Mouse (Mus musculus) yolk sac, embryonic 10.5 days (tissue): ENCODE results near the gene Morc4.

Source experiments
- DNase-seq: peaks from one replicate; pipeline ENCODE4 v3.0.0-alpha.2; 2017; ENCODE audit warnings: low spot score

Gene Morc4

GRCm38 (mm10) chrX:139805918-139806317 is 65.6 kb downstream of the Morc4 start:
- no peak for DNase-seq

- no peak for DNase-seq
These were observed 68.4 kb downstream of the Morc4 start for GRCm38 (mm10) chrX:139803028-139803427.

GRCm38 (mm10) chrX:139800406-139800878 is 71.0 kb downstream of the Morc4 start, which contains the start of gene Cldn2:
Gene Cldn2, plus strand, starts transcription at chrX:139800828.
- no peak for DNase-seq

- peak; percentile 68 for DNase-seq
These were observed 71.5 kb downstream of the Morc4 start for GRCm38 (mm10) chrX:139799953-139800352.

GRCm38 (mm10) chrX:139797875-139798274 is 73.6 kb downstream of the Morc4 start:
- no peak for DNase-seq

GRCm38 (mm10) chrX:139796037-139796436 is 75.4 kb downstream of the Morc4 start:
- DNase-seq: no peak

GRCm38 (mm10) chrX:139794072-139794845 is 77.2 kb downstream of the Morc4 start:
- no peak for DNase-seq

GRCm38 (mm10) chrX:139785764-139786163 is 85.7 kb downstream of the Morc4 start:
- no peak for DNase-seq

GRCm38 (mm10) chrX:139783045-139783422 is 88.4 kb downstream of the Morc4 start:
- no peak for DNase-seq

- DNase-seq: no peak
These were observed 89.0 kb downstream of the Morc4 start, which contains the start of gene Ripply1 for GRCm38 (mm10) chrX:139782278-139783044. Gene Ripply1, minus strand, starts transcription at chrX:139782353.

GRCm38 (mm10) chrX:139781563-139781962 is 89.9 kb downstream of the Morc4 start:
- peak; percentile 32 for DNase-seq

- no peak for DNase-seq
These were observed 90.5 kb downstream of the Morc4 start for GRCm38 (mm10) chrX:139780988-139781387.

GRCm38 (mm10) chrX:139779401-139779800 is 92.1 kb downstream of the Morc4 start:
- DNase-seq: no peak

- DNase-seq: peak; percentile 70
These were observed 92.6 kb downstream of the Morc4 start for GRCm38 (mm10) chrX:139778886-139779285.

GRCm38 (mm10) chrX:139777357-139777756 is 94.1 kb downstream of the Morc4 start:
- peak; percentile 69 for DNase-seq

- DNase-seq: no peak
These were observed 96.3 kb downstream of the Morc4 start for GRCm38 (mm10) chrX:139775084-139775612.

- DNase-seq: peak; percentile 49
These were observed 97.0 kb downstream of the Morc4 start for GRCm38 (mm10) chrX:139774309-139775083.
